Mouse (Mus musculus) embryo, embryonic 10.5 days (tissue): Measurements from ENCODE around the gene Sfi1.
"Not testable (repeated sequence)": the region's sequence is repeated elsewhere in the genome, so short reads cannot be mapped to it uniquely, and the experiment has no call there.

ENCODE experiments used
- DNase-seq: peaks from one replicate; pipeline ENCODE4 v3.0.0-alpha.2; 2015; ENCODE audit warnings: low spot score

Sfi1 gene

GRCm38 (mm10) chr11:3104501-3105260, 88.6 kb downstream of the Sfi1 start:
- not testable (repeated sequence) for DNase-seq

- DNase-seq, result no peak
These were observed 89.6 kb downstream of the Sfi1 start for GRCm38 (mm10) chr11:3103619-3104164.

DNA sequence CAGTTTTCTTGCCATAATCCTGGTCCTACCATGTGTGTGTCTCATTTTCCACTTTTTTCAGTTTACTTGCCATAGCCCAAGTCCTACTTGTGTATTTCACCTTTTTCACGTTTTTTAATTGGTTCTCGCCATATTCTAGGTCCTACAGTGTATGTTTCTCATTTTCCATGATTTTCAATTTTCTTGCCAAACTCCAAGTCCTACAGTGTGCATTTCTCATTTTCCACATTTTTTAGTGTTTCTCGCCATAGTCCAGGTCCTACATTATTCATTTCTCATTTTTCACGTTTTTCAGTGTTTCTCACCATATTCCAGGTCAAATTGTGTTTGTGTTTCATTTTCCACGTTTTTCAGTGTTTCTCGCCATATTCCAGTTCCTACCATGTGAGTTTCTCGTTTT, 90.6 kb downstream of the Sfi1 start:
- DNase-seq, result not testable (repeated sequence)

DNA sequence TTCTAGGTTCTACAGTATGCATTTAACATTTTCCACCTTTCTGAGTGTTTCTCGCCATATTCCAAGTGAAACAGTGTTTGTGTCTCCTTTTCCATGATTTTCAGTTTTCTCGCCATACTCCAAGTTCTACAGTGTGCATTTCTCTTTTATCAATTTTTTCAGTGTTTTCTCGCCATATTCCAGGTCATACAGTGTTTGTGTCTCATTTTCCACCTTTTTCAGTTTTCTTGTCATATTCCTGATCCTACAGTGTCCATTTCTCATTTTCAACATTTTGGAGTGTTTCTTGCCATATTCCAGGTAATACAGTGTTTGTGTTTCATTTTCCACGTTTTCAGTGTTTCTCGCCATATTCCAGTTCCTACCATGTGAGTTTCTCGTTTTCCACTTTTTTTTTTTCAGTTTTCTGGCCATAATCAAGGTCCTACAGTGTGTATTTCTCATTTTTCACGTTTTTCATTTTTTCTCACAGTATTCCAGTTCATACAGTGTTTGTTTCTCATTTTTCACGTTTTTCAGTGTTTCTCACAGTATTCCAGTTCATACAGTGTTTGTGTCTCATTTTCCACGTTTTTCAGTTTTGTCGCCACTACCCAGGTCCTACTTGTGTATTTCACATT, 91.3 kb downstream of the Sfi1 start:
- peak; percentile 8 for DNase-seq

DNA sequence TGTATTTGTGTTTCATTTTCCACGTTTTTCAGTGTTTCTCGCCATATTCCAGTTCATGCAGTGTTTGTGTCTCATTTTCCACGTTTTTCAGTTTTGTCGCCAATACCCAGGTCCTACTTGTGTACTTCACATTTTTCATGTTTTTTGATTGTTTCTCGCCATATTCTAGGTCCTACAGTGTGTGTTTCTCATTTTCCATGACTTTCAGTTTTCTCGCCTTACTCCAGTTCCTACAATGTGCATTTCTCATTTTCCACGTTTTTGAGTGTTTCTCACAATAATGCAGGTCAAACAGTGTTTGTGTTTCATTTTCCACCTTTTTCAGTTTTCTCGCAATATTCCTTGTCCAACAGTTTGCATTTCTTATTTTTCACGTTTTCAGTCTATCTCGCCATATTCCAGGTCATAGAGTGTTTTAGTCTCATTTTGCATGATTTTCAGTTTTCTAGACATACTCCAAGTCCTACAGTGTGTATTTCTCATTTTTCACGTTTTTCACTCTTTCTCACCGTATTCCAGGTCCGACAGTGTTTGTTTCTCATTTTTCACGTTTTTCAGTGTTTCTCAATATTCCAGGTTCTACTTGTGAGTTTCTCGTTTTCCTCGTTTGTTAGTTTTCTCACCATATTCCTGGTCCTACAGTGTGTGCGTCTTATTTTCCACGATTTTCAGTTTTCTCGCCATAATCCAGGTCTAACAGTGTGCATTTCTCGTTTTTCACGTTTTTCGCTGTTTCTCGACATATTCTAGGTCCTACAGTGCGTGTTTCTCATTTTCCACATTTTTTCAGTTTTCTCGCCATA, 92.0 kb downstream of the Sfi1 start:
- peak; percentile 29 for DNase-seq

DNA sequence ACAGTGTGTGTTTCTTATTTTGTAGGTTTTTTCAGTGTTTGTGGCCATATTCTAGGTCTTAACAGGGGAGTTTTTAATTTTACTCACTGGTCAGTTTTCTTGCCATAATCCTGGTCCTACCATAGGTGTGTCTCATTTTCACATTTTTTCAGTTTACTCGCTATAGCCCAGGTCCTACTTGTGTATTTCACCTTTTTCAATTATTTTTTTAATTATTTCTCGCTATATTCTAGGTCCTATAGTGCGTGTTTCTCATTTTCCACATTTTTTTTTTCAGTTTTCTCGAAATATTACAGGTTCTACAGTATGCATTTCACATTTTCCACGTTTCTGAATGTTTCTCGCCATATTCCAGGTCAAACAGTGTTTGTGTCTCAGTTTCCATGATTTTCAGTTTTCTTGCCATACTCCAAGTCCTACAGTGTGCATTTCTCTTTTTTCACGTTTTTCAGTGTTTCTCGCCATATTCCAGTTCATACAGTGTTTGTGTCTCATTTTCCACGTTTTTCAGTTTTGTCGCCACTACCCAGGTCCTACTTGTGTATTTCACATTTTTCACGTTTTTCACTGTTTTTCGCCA, 93.1 kb downstream of the Sfi1 start:
- peak; percentile 49 for DNase-seq
